Mouse (Mus musculus) NIH3T3 (cell line): ENCODE measurements around the gene Dusp12.

Experiments
- DNase-seq: peaks from one replicate; pipeline ENCODE4 v3.0.0-alpha.2; 2012; ENCODE audit warnings: low read depth

Dusp12 gene

DNA sequence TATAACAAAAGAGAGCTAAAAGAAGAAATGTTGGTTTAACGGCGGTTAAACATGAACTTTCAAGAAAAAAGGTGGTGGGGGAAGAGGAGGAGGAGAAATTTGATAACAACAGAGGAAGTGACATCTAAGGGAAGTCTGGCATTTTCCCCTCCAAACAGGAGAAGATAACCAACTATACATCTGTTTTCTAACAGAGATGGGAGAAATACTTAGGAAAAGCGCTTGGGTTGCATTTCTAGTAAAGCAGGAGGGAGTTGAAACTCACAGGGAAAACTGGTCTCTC lies 23.0 kb downstream of the Dusp12 start:
- DNase-seq = no peak

DNA sequence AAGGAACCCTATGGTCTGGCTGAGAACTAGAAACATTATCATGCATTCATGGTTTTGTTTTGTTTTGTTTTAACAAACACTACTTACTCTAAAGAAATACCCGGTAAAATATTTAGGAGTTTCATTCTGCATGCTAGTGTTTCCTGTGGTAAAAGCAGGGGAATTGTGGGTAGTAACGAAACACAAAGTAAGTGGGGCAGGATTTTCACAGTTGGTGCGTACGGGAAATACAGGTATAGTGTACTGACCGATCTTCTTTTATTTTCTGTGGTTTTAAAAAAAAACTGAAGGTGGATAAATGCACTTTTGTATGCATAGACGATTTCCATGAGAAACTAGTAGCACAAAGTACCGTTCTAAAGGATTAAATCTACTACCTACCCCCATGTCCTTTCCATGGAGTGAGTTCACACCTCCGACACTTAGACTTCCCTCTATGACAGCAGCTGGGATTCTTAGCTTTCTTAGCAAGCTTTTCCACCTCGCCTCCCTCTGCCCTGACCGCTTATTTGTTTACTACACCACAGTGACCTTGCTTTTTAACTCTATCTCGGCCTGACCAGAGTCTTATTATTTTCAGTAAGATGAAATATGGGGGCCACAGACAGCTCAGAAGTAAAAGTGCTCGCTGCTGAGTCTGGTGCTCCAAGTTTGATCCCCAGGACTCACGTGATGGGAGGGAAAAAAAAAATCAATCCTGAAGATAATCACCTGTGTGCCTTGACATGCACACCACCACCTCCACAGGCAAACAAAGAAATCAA lies 23.5 kb downstream of the Dusp12 start:
- DNase-seq = no peak

DNA sequence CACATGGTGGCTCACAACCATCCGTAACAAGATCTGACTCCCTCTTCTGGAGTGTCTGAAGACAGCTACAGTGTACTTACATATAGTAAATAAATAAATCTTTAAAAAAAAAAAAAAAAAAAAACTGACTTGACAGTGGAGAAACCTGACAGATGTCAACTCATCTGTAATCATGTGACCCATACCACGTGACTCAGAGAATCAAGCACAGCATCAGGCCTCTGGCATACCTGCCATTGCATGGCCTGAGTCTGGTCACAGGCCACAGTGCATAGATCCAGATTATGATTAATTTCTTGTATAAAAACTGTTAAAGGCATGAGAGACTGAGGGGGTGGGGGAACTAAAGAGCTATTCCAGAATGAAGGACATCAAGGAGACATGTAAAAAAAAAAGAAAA lies 26.5 kb downstream of the Dusp12 start:
- no peak for DNase-seq

GRCm38 (mm10) chr1:170857369-170857768 lies 28.0 kb downstream of the Dusp12 start:
- DNase-seq = no peak

DNA sequence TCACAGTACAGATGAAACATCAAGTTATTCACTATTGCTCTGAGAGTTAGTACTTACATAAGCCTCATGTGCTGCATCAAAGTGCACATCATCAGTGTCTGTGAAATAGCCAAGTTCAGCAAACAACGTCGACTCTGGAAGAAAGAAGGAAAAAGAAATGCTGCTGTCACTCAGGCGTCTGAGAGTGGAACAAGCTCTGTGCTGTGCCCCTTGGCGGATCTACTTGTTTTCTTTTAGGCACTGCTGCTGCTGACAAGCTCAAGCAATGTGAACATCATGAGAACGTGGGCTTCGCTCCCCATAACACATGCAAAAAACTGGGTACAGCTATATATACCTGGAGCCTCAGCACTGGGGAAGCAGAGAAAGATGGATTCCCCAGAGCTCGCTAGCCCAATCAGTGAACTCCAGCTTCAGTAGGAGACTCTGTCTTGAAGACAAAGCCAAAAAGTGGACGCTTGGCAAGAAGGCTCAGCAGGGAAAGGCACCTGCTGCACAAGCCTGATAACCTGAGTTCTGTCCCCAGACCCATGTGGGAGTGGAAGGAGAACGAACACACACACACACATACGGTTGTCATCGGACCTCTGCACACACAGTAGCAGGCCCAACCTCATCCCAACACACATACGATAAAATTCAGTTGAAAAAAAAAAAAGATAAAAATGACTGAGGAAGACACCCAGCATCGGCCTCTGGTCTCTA lies 30.1 kb downstream of the Dusp12 start:
- DNase-seq = no peak

GRCm38 (mm10) chr1:170853604-170854003 lies 31.7 kb downstream of the Dusp12 start:
- peak; percentile 71 for DNase-seq

GRCm38 (mm10) chr1:170850637-170851624 lies 34.4 kb downstream of the Dusp12 start:
- DNase-seq = no peak

DNA sequence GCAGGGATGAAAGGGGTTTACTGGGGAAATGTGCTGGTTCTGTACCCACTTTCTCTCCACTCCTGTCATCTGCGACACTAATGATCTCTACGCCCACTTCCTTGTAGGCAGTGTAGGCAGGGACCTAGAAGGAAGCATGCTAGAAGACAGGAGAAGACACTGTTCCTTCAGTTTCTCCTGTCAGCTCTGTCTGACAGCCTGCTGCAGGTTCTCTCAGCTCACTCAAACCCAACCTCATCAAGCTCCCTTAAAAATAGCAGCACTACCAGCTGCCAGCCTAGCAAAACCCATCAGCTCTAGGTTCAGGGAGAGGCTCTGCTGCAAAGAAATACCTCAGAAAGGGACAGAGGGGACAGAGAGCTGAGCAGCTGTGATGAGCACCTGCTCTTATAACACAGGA lies 35.3 kb downstream of the Dusp12 start:
- no peak for DNase-seq

- DNase-seq = peak; percentile 38
Measured at GRCm38 (mm10) chr1:170845448-170846307, 39.7 kb downstream of the Dusp12 start.

DNA sequence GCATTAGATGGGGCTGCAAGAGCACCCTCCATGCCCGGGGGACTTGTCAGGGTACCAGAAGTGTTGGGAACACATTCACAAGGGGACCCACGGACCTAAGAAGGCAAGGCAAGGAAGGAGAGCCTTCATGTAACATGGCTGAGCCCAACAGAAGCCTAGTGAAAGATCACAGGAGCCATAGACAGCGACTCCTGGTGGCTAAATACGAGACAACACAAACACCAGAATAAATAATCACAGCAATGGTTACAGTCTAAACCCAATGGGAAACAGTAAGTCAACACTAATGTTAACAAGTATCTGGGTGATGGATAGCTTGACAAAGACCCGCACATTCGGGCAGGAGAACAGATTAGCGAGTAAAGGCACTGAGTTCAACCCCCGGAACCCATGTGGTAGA lies 41.0 kb downstream of the Dusp12 start:
- DNase-seq = no peak

DNA sequence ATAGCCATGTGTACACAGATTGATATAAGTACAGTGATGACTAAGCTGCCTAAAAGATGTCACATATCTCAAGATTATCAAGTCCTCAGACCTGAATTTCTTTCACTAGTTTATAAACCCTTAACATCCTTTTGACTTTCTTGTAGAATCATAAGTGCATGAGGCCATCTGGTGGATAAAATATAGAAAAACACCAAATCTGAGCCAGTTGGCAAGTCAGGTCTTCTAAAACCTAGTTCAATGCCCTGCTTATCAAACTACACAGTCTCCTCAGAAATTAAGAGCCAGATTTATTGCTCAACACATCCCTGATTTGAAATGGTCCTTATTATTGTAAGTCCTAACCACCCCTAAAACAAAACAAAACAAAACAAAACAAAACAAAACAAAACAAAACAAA lies 45.7 kb downstream of the Dusp12 start:
- peak; percentile 77 for DNase-seq

DNA sequence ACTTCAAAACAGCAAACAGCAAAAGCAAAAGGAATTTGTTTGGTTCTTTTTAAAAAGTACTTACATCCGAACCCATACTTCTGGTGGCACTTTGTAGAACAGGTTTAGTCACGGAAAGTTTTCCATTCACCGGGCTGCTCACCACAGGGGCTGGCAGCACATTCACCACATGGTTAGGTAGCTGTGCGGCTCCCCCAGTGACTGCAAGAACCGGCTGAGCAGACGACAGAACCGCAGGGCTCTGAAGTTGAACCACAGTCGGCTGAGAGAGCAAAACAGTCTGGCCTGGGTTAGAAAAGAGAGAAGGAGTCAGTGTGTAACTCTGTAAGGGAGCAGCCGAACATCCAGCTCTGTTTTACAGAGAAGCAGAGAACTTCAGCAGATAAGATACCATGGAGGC lies 50.6 kb downstream of the Dusp12 start:
- DNase-seq = no peak

GRCm38 (mm10) chr1:170829781-170830180 lies 55.6 kb downstream of the Dusp12 start:
- DNase-seq = no peak

DNA sequence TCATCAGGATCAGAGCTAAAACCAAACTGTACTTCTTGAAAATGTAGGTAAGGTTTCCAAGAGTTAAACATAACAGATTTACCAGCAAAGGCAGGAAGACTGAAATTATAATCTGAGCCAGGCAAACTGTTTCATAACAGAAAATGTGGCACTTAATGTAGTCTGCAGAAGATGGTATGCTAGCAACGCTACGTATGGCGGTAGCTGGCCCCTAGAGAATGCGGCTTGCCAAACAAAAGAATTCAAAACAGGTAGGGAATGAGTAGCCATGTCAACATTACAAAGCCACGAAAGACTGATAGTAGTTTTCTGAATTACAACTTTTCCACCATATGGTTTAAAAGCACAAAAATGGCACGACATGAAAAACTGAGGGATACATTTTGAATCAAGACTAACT lies 56.0 kb downstream of the Dusp12 start:
- DNase-seq = peak; percentile 39
